Mouse (Mus musculus): ENCODE results near the gene Id3. TPM values are rescaled to one million over a fixed set of nuclear protein-coding genes. Genes with fewer than 3 reads are reported as not detected.

Gene Id3
- total RNA-seq, 1 experiment: 126 TPM

GRCm38 (mm10) chr4:136172542-136173209 is 29.4 kb downstream of the Id3 start:
- Histone ChIP-seq H3K36me3 (ENCODE audit: control insufficient read depth, insufficient read depth, low read length, poor library complexity, severe bottlenecking) (no peaks in the 10 kb centered on the region; the same call in 1 of the 2 replicates), H3K9me3 (ENCODE audit: control insufficient read depth, insufficient read depth, low read depth, low read length) (no peaks in the 10 kb centered on the region), H3K4me1 (ENCODE audit: control insufficient read depth in 2 of 2, insufficient read depth in 2 of 2, low read length in 2 of 2, poor library complexity in 1 of 2) (peaks cover 2 to 34% of the 10 kb centered on the region in 2 experiments; a peak in 3 of 4 replicates), H3K9ac (ENCODE audit: insufficient read depth, low read depth, low read length, poor library complexity, severe bottlenecking) (peak overlapping the region; percentile 75), H3K27ac (ENCODE audit: insufficient read depth, low read depth, low read length, poor library complexity, severe bottlenecking) (0 out of 2 replicates have a peak overlapping the region, but pooled peaks have one; percentile 17), H3K4me3 (ENCODE audit: insufficient read depth in 1 of 2, low read depth in 1 of 2, low read length in 2 of 2, poor library complexity in 1 of 2, severe bottlenecking in 1 of 2) (peak overlapping the region; percentile 60 to 79)
- no peak for TF ChIP-seq HCFC1 (IDR thresholded peaks at IDR 0.05; ENCODE audit: borderline replicate concordance, insufficient read depth, low read length)
- TF ChIP-seq CHD2 (IDR thresholded peaks at IDR 0.05; ENCODE audit: low read depth, low read length): no peak
- TF ChIP-seq ZNF384 (IDR thresholded peaks at IDR 0.05; ENCODE audit: low read depth, low read length): no peak
- TF ChIP-seq ZC3H11A (IDR thresholded peaks at IDR 0.05; ENCODE audit: borderline replicate concordance, low read depth, low read length): no peak
- TF ChIP-seq MAFK (IDR thresholded peaks at IDR 0.05; ENCODE audit: insufficient read depth, low read depth, low read length): no peak
- in situ Hi-C loops (cut with MboI; ENCODE audit: low sequenced_read_pairs in 2 of 2, unreplicated experiment in 2 of 2): no loop called here
- DNase-seq (ENCODE audit: low read depth, low spot score): no peak

GRCm38 (mm10) chr4:136173210-136173715 is 30.0 kb downstream of the Id3 start:
- in situ Hi-C loops (cut with MboI; ENCODE audit: low sequenced_read_pairs in 2 of 2, unreplicated experiment in 2 of 2): no loop called here
- no peak overlapping the region for H3K27ac ChIP-seq (ENCODE audit: insufficient read depth, low read depth, low read length, poor library complexity, severe bottlenecking)
- TF ChIP-seq ZNF384 (IDR thresholded peaks at IDR 0.05; ENCODE audit: low read depth, low read length) (no peak), ZC3H11A (IDR thresholded peaks at IDR 0.05; ENCODE audit: borderline replicate concordance, low read depth, low read length) (no peak), CHD2 (IDR thresholded peaks at IDR 0.05; ENCODE audit: low read depth, low read length) (no peak), HCFC1 (IDR thresholded peaks at IDR 0.05; ENCODE audit: borderline replicate concordance, insufficient read depth, low read length) (no peak), MAFK (IDR thresholded peaks at IDR 0.05; ENCODE audit: insufficient read depth, low read depth, low read length) (no peak)

GRCm38 (mm10) chr4:136174216-136175193 is 31.2 kb downstream of the Id3 start:
- in situ Hi-C loops (cut with MboI; ENCODE audit: low sequenced_read_pairs in 2 of 2, unreplicated experiment in 2 of 2): no loop called here
- no peaks in the 10 kb centered on the region; the same call in 1 of the 2 replicates for H3K36me3 ChIP-seq (ENCODE audit: control insufficient read depth, insufficient read depth, low read length, poor library complexity, severe bottlenecking)
- peak overlapping the region; percentile 38; the same call in 1 of the 2 replicates for H3K9ac ChIP-seq (ENCODE audit: insufficient read depth, low read depth, low read length, poor library complexity, severe bottlenecking)
- DNase-seq (ENCODE audit: low read depth, low spot score): no peak
- H3K4me1 ChIP-seq (ENCODE audit: control insufficient read depth in 2 of 2, insufficient read depth in 2 of 2, low read length in 2 of 2, poor library complexity in 1 of 2): peaks cover 6 to 34% of the 10 kb centered on the region in 2 experiments
- H3K27ac ChIP-seq (ENCODE audit: insufficient read depth, low read depth, low read length, poor library complexity, severe bottlenecking): no peak overlapping the region; the same call in 1 of the 2 replicates
- TF ChIP-seq MAFK (IDR thresholded peaks at IDR 0.05; ENCODE audit: insufficient read depth, low read depth, low read length): no peak
- TF ChIP-seq ZNF384 (IDR thresholded peaks at IDR 0.05; ENCODE audit: low read depth, low read length): no peak
- no peak for TF ChIP-seq CHD2 (IDR thresholded peaks at IDR 0.05; ENCODE audit: low read depth, low read length)
- TF ChIP-seq ZC3H11A (IDR thresholded peaks at IDR 0.05; ENCODE audit: borderline replicate concordance, low read depth, low read length): no peak
- H3K9me3 ChIP-seq (ENCODE audit: control insufficient read depth, insufficient read depth, low read depth, low read length): no peaks in the 10 kb centered on the region
- peak overlapping the region; percentile 7 to 9; a peak in 2 of 4 replicates for H3K4me3 ChIP-seq (ENCODE audit: insufficient read depth in 1 of 2, low read depth in 1 of 2, low read length in 2 of 2, poor library complexity in 1 of 2, severe bottlenecking in 1 of 2)

More at GRCm38 (mm10) chr4:136173210-136173715, 30.0 kb downstream of the Id3 start:
- H3K9ac ChIP-seq (ENCODE audit: insufficient read depth, low read depth, low read length, poor library complexity, severe bottlenecking): peak overlapping the region; percentile 75
- DNase-seq (ENCODE audit: low read depth, low spot score): no peak
- H3K9me3 ChIP-seq (ENCODE audit: control insufficient read depth, insufficient read depth, low read depth, low read length): no peaks in the 10 kb centered on the region
- H3K4me3 ChIP-seq (ENCODE audit: insufficient read depth in 1 of 2, low read depth in 1 of 2, low read length in 2 of 2, poor library complexity in 1 of 2, severe bottlenecking in 1 of 2): peak overlapping the region; percentile 60 to 79
- H3K4me1 ChIP-seq (ENCODE audit: control insufficient read depth in 2 of 2, insufficient read depth in 2 of 2, low read length in 2 of 2, poor library complexity in 1 of 2): peaks cover 2 to 34% of the 10 kb centered on the region in 2 experiments; a peak in 3 of 4 replicates
- no peaks in the 10 kb centered on the region; the same call in 1 of the 2 replicates for H3K36me3 ChIP-seq (ENCODE audit: control insufficient read depth, insufficient read depth, low read length, poor library complexity, severe bottlenecking)

GRCm38 (mm10) chr4:136176022-136176552 is 32.8 kb downstream of the Id3 start:
- H3K4me3 ChIP-seq (ENCODE audit: insufficient read depth in 1 of 2, low read depth in 1 of 2, low read length in 2 of 2, poor library complexity in 1 of 2, severe bottlenecking in 1 of 2): no peak overlapping the region
- in situ Hi-C loops (cut with MboI; ENCODE audit: low sequenced_read_pairs in 2 of 2, unreplicated experiment in 2 of 2): no loop called here
- TF ChIP-seq CHD2 (IDR thresholded peaks at IDR 0.05; ENCODE audit: low read depth, low read length) (no peak), ZC3H11A (IDR thresholded peaks at IDR 0.05; ENCODE audit: borderline replicate concordance, low read depth, low read length) (no peak), MAFK (IDR thresholded peaks at IDR 0.05; ENCODE audit: insufficient read depth, low read depth, low read length) (no peak)
- H3K36me3 ChIP-seq (ENCODE audit: control insufficient read depth, insufficient read depth, low read length, poor library complexity, severe bottlenecking): no peaks in the 10 kb centered on the region; the same call in 1 of the 2 replicates
- H3K9me3 ChIP-seq (ENCODE audit: control insufficient read depth, insufficient read depth, low read depth, low read length): no peaks in the 10 kb centered on the region
- DNase-seq (ENCODE audit: low read depth, low spot score): no peak
- H3K9ac ChIP-seq (ENCODE audit: insufficient read depth, low read depth, low read length, poor library complexity, severe bottlenecking): peak overlapping the region; percentile 18; the same call in 1 of the 2 replicates
- no peak overlapping the region; the same call in 1 of the 2 replicates for H3K27ac ChIP-seq (ENCODE audit: insufficient read depth, low read depth, low read length, poor library complexity, severe bottlenecking)
- peaks cover 6 to 32% of the 10 kb centered on the region in 2 experiments for H3K4me1 ChIP-seq (ENCODE audit: control insufficient read depth in 2 of 2, insufficient read depth in 2 of 2, low read length in 2 of 2, poor library complexity in 1 of 2)

Measured in ES-E14 (cell line).